Mouse (Mus musculus) olfactory bulb, adult 2 months (tissue): ENCODE measurements around the gene Eif3d.

ENCODE experiments used
- CTCF ChIP-seq: fragments of 200-500 bp; IDR thresholded peaks from 2 replicates; pipeline ENCODE4 v1.5.1; 2012; ENCODE audit warnings: low read depth, mild to moderate bottlenecking, low read length, moderate library complexity; ENCODE audit not compliant: insufficient read depth
- POLR2A ChIP-seq: fragments of 200-500 bp; IDR thresholded peaks from 2 replicates; pipeline ENCODE4 v1.6.1; 2012; ENCODE audit warnings: mild to moderate bottlenecking, low read depth, low read length, moderate library complexity; ENCODE audit not compliant: insufficient read depth

GRCm38 (mm10) chr15:77912585-77912984 lies 58.0 kb downstream of the Eif3d start:
- TF ChIP-seq CTCF, result no peak
- no peak for TF ChIP-seq POLR2A
